Mouse (Mus musculus) embryonic facial prominence, embryonic 13.5 days (tissue): Measurements from ENCODE around the gene Fkbp5. TPM values are rescaled to one million over a fixed set of nuclear protein-coding genes. Genes with fewer than 3 reads are reported as not detected.
A peak's percentile ranks its signal among the peaks of the same experiment; 100 is the strongest.

ENCODE experiments used
- ATAC-seq: fragments of 200-750 bp; cut with Nextera tagmentation; 2 replicates; pipeline ENCODE4 v1.8.0; 2017; ENCODE audit warnings: low read depth; ENCODE audit not compliant: insufficient number of reproducible peaks, insufficient read depth, low FRiP score, low TSS enrichment
- H3K27ac ChIP-seq: fragments of 300-500 bp; sonication (generic); 2 replicates; pipeline ENCODE4 v1.5.1; 2015; ENCODE audit warnings: moderate library complexity, mild to moderate bottlenecking, inconsistent platforms
- H3K27me3 ChIP-seq: fragments of 300-500 bp; sonication (generic); 2 replicates; pipeline ENCODE4 v1.6.1; 2015; ENCODE audit warnings: mild to moderate bottlenecking, inconsistent platforms
- H3K36me3 ChIP-seq: fragments of 300-500 bp; sonication (generic); 2 replicates; pipeline ENCODE4 v1.6.1; 2015; ENCODE audit warnings: mild to moderate bottlenecking, inconsistent platforms
- H3K4me1 ChIP-seq: fragments of 300-500 bp; sonication (generic); 2 replicates; pipeline ENCODE4 v1.6.1; 2015; ENCODE audit warnings: inconsistent platforms
- H3K4me2 ChIP-seq: fragments of 300-500 bp; sonication (generic); 2 replicates; pipeline ENCODE4 v1.6.1; 2015; ENCODE audit warnings: moderate library complexity, mild to moderate bottlenecking, inconsistent platforms
- H3K4me3 ChIP-seq: fragments of 300-500 bp; sonication (generic); 2 replicates; pipeline ENCODE4 v1.5.1; 2015; ENCODE audit warnings: mild to moderate bottlenecking, inconsistent platforms
- H3K9ac ChIP-seq: fragments of 300-500 bp; sonication (generic); 2 replicates; pipeline ENCODE4 v1.6.1; 2015; ENCODE audit warnings: mild to moderate bottlenecking, inconsistent platforms
- H3K9me3 ChIP-seq: fragments of 300-500 bp; sonication (generic); 2 replicates; pipeline ENCODE4 v1.6.1; 2016; ENCODE audit warnings: inconsistent platforms
- WGBS: fragments of 180-500 bp; shearing (Covaris S2); methylation state at CpG from one replicate; pipeline ENCODE4 v1.1.7; 2015; ENCODE audit warnings: mixed read lengths; 5-methylcytosine and 5-hydroxymethylcytosine counted together
- polyA plus RNA-seq: library from polyadenylated mRNA; unstranded; fragments of >200 nt; fragmentation: Nextera tagmentation; extraction: Ambion mirVana; gene quantifications from 2 replicates; pipeline ENCODE4 v1.2.1, GENCODE M21; 2015

Gene Fkbp5
- polyA plus RNA-seq, 1 experiment from 2014 or later = 24.5 TPM

DNA sequence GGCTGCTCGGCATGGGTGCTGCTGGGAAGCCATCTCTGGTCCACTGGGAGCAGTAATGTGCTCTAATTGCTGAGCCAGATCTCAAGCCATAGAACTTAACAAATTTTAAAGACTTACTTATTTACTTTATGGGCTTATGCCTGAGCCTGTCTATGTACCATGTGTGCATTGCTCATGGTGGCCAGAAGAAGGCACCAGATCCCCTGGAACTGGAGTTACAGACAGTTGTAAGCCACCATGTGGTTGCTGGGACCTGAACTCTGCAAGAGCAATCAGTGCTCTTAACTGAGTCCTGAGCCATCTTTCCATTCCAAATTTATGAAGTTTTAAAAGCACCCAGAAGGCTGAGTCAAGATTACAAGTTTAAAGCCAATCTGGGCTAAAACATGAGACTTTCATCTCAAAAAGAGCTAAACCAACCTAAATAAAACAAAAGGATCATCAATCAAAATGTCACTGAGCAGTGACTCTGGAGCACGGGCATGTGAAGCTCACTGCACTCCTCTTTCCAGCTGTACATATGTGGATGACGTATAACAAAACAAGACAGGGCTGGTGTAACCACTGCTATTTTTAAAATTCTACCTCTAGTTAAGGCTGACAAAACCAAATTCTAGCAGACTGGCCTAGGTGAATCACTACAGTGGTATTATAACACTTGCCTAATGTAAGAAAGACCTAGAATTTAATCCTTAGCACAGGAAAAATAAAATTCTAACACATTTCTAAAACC is 41.6 kb downstream of the Fkbp5 start:
- no peaks in the 10 kb centered on the region; the same call in 1 of the 2 replicates for H3K27me3 ChIP-seq
- H3K27ac ChIP-seq = no peak overlapping the region
- H3K4me1 ChIP-seq = peaks cover 27% of the 10 kb centered on the region
- 83% methylated on average over 3 of the region's 3 CpGs for WGBS
- no peak overlapping the region for H3K9ac ChIP-seq
- ATAC-seq = no peak
- H3K9me3 ChIP-seq = no peaks in the 10 kb centered on the region
- H3K4me2 ChIP-seq = no peak overlapping the region
- H3K36me3 ChIP-seq = no peaks in the 10 kb centered on the region
- H3K4me3 ChIP-seq = no peak overlapping the region

DNA sequence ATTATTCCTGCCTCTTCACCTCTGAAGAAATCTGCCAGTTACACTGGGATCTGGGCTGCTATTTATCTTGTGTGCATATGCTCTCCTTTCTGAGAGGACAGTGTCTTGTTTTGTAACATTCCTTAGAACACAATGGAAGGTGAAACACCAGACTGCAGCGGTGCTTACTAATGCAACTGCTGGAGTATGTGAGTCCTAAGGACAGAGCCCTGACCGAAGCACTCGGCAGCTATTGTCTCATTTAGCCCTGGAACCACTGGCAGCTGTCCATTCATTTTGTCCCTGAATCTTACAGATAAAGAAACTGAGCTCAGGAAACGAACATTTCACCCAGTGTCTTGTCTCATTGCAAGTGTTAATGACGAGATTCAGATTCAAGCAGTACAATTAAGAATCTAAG is 44.6 kb downstream of the Fkbp5 start:
- no peak overlapping the region for H3K9ac ChIP-seq
- H3K27me3 ChIP-seq = no peaks in the 10 kb centered on the region; the same call in 1 of the 2 replicates
- no peak overlapping the region for H3K4me3 ChIP-seq
- H3K4me1 ChIP-seq = peaks cover 27% of the 10 kb centered on the region
- no peaks in the 10 kb centered on the region for H3K9me3 ChIP-seq
- H3K4me2 ChIP-seq = no peak overlapping the region
- H3K36me3 ChIP-seq = no peaks in the 10 kb centered on the region
- H3K27ac ChIP-seq = no peak overlapping the region
- ATAC-seq = no peak
- 81% methylated on average over 5 of the region's 5 CpGs for WGBS

DNA sequence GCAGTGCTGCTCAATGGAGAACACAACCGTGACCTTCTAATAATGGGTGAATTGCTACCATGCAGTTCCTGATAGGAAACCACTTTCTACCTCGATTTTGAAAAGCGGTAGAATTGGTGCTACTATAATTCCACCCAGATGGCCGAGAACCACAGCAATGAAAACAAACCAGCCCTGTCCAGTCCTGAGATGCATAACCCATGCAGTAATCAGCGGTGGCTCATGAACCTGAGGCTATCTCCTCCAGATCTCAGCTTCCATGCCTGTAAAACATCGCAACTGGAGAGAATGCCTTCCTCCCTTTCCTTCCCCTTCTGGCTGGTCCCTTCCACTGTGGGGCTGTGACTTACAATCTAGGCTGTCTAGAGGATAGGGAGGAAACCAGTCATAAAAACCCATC is 46.5 kb downstream of the Fkbp5 start:
- no peaks in the 10 kb centered on the region; the same call in 1 of the 2 replicates for H3K27me3 ChIP-seq
- no peak for ATAC-seq
- H3K27ac ChIP-seq = no peak overlapping the region
- no peaks in the 10 kb centered on the region for H3K36me3 ChIP-seq
- H3K4me2 ChIP-seq = no peak overlapping the region
- peaks cover 18% of the 10 kb centered on the region for H3K4me1 ChIP-seq
- no peak overlapping the region for H3K9ac ChIP-seq
- H3K9me3 ChIP-seq = no peaks in the 10 kb centered on the region
- H3K4me3 ChIP-seq = no peak overlapping the region
- 27% methylated on average over 6 of the region's 6 CpGs for WGBS

GRCm38 (mm10) chr17:28467749-28468148 is 49.6 kb downstream of the Fkbp5 start:
- Histone ChIP-seq H3K4me3 (no peak overlapping the region), H3K4me1 (peaks cover 22% of the 10 kb centered on the region), H3K36me3 (no peaks in the 10 kb centered on the region), H3K27me3 (no peaks in the 10 kb centered on the region; the same call in 1 of the 2 replicates), H3K4me2 (no peak overlapping the region), H3K9me3 (no peaks in the 10 kb centered on the region), H3K9ac (no peak overlapping the region), H3K27ac (no peak overlapping the region)
- 63% methylated on average over 11 of the region's 11 CpGs for WGBS
- no peak for ATAC-seq

GRCm38 (mm10) chr17:28465968-28466367 is 51.4 kb downstream of the Fkbp5 start:
- Histone ChIP-seq H3K9ac (no peak overlapping the region), H3K36me3 (no peaks in the 10 kb centered on the region), H3K4me2 (no peak overlapping the region), H3K9me3 (no peaks in the 10 kb centered on the region), H3K4me3 (no peak overlapping the region), H3K4me1 (peaks cover 11% of the 10 kb centered on the region), H3K27me3 (no peaks in the 10 kb centered on the region), H3K27ac (no peak overlapping the region)
- no peak for ATAC-seq
- WGBS = 84% methylated on average over 4 of the region's 4 CpGs

- Histone ChIP-seq H3K36me3 (no peaks in the 10 kb centered on the region), H3K4me3 (no peak overlapping the region), H3K4me1 (0 out of 2 replicates have a peak, but pooled peaks cover 4% of the 10 kb centered on the region), H3K9ac (no peak overlapping the region), H3K4me2 (no peak overlapping the region), H3K27me3 (no peaks in the 10 kb centered on the region), H3K27ac (no peak overlapping the region), H3K9me3 (no peaks in the 10 kb centered on the region)
- WGBS = 80% methylated on average over 7 of the region's 7 CpGs
- no peak for ATAC-seq
Measured at GRCm38 (mm10) chr17:28463701-28464443, 53.5 kb downstream of the Fkbp5 start.

DNA sequence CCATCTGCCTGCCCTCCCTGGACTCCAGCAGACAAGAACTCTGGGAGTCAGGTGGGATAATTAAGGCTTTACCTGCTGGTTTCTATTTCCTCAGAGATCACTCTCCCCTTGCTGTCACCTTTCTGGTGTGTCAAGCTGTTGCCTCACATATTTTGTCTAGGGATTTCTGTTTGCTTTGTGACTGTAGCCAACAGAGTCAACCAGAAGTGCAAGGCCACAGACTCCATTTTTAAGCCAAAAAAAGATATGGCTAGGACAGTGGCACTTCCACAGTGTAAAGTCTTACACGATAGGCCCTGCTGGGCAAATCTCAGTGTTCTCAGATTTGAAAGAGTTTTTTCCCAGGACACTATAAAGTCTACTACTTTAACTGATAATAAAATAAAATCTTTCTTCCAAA is 56.9 kb downstream of the Fkbp5 start:
- no peak overlapping the region for H3K27ac ChIP-seq
- H3K36me3 ChIP-seq = no peaks in the 10 kb centered on the region
- no peak overlapping the region for H3K4me2 ChIP-seq
- H3K9me3 ChIP-seq = no peaks in the 10 kb centered on the region
- no peaks in the 10 kb centered on the region for H3K27me3 ChIP-seq
- no peak overlapping the region for H3K9ac ChIP-seq
- H3K4me1 ChIP-seq = 0 out of 2 replicates have a peak, but pooled peaks cover 4% of the 10 kb centered on the region
- no peak for ATAC-seq
- 85% methylated on average over 1 of the region's 1 CpGs for WGBS
- H3K4me3 ChIP-seq = no peak overlapping the region

GRCm38 (mm10) chr17:28455098-28455497 is 62.2 kb downstream of the Fkbp5 start:
- no peaks in the 10 kb centered on the region for H3K9me3 ChIP-seq
- ATAC-seq = no peak
- H3K4me2 ChIP-seq = no peak overlapping the region
- H3K27me3 ChIP-seq = no peaks in the 10 kb centered on the region
- H3K27ac ChIP-seq = no peak overlapping the region
- H3K9ac ChIP-seq = no peak overlapping the region
- WGBS = 48% methylated on average over 4 of the region's 4 CpGs
- no peaks in the 10 kb centered on the region for H3K36me3 ChIP-seq
- H3K4me3 ChIP-seq = no peak overlapping the region
- peaks cover 20% of the 10 kb centered on the region for H3K4me1 ChIP-seq

GRCm38 (mm10) chr17:28452889-28453288 is 64.4 kb downstream of the Fkbp5 start:
- peaks cover 20% of the 10 kb centered on the region for H3K4me1 ChIP-seq
- H3K27ac ChIP-seq = peak overlapping the region; percentile 72; the same call in 1 of the 2 replicates
- WGBS = 50% methylated on average over 6 of the region's 6 CpGs
- H3K9me3 ChIP-seq = no peaks in the 10 kb centered on the region
- H3K36me3 ChIP-seq = no peaks in the 10 kb centered on the region
- ATAC-seq = no peak
- no peak overlapping the region for H3K4me2 ChIP-seq
- H3K4me3 ChIP-seq = no peak overlapping the region
- no peaks in the 10 kb centered on the region for H3K27me3 ChIP-seq
- no peak overlapping the region for H3K9ac ChIP-seq

GRCm38 (mm10) chr17:28451914-28452313 is 65.4 kb downstream of the Fkbp5 start:
- no peak for ATAC-seq
- Histone ChIP-seq H3K4me1 (peaks cover 20% of the 10 kb centered on the region), H3K9me3 (no peaks in the 10 kb centered on the region), H3K27me3 (no peaks in the 10 kb centered on the region), H3K36me3 (no peaks in the 10 kb centered on the region), H3K9ac (no peak overlapping the region), H3K4me2 (no peak overlapping the region), H3K27ac (peak overlapping the region; percentile 48), H3K4me3 (no peak overlapping the region)
- 84% methylated on average over 3 of the region's 3 CpGs for WGBS

- Histone ChIP-seq H3K27ac (no peak overlapping the region), H3K36me3 (no peaks in the 10 kb centered on the region)
Measured at GRCm38 (mm10) chr17:28451487-28451886, 65.8 kb downstream of the Fkbp5 start.

DNA sequence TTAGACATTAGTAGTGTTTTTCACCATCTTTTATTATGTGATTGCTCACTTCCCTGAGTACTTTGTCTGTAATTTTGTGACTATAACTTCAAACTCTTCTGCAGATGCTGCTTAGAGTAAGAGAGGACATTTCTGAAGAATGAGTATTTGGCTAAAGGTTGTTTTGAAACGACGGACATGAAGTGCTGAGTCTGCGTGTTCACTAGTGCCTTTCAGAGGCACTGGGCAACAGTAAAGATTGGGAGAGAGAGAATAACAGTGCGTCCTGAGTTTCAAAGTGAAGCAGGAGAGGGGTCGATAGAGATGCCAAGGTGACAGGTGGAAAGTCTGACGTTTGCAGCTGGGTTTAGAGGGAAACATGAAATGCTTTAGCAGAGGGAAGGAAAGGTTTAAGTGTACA is 69.1 kb downstream of the Fkbp5 start:
- H3K4me3 ChIP-seq = no peak overlapping the region
- no peak overlapping the region for H3K27ac ChIP-seq
- no peak overlapping the region for H3K4me2 ChIP-seq
- H3K9me3 ChIP-seq = no peaks in the 10 kb centered on the region
- no peak for ATAC-seq
- H3K9ac ChIP-seq = no peak overlapping the region
- WGBS = 76% methylated on average over 6 of the region's 6 CpGs
- H3K36me3 ChIP-seq = no peaks in the 10 kb centered on the region
- H3K4me1 ChIP-seq = peaks cover 16% of the 10 kb centered on the region
- H3K27me3 ChIP-seq = no peaks in the 10 kb centered on the region

More at GRCm38 (mm10) chr17:28451487-28451886, 65.8 kb downstream of the Fkbp5 start:
- WGBS = 90% methylated on average over 5 of the region's 5 CpGs
- no peaks in the 10 kb centered on the region for H3K27me3 ChIP-seq
- no peak overlapping the region for H3K9ac ChIP-seq
- H3K4me3 ChIP-seq = no peak overlapping the region
- no peaks in the 10 kb centered on the region for H3K9me3 ChIP-seq
- peaks cover 20% of the 10 kb centered on the region for H3K4me1 ChIP-seq
- no peak overlapping the region for H3K4me2 ChIP-seq
- ATAC-seq = no peak
